Mouse (Mus musculus) CD4-positive helper T cell, adult 2 months (primary cell): Measurements from ENCODE around the gene Med9.

Experiments used
- DNase-seq: peaks from one replicate; pipeline ENCODE4 v3.0.0-alpha.2; 2012; ENCODE audit warnings: low read depth, missing footprints, low spot score

Gene Med9

GRCm38 (mm10) chr11:59994318-59994717, 46.3 kb downstream of the Med9 start:
- no peak for DNase-seq

- no peak for DNase-seq
These were observed 53.4 kb downstream of the Med9 start for GRCm38 (mm10) chr11:60001231-60001980.

- DNase-seq: no peak
These were observed 55.8 kb downstream of the Med9 start for GRCm38 (mm10) chr11:60003811-60004210.

GRCm38 (mm10) chr11:60004716-60005115, 56.7 kb downstream of the Med9 start:
- no peak for DNase-seq

- DNase-seq: no peak
These were observed 57.9 kb downstream of the Med9 start for GRCm38 (mm10) chr11:60005866-60006265.

- no peak for DNase-seq
These were observed 61.4 kb downstream of the Med9 start for GRCm38 (mm10) chr11:60009451-60009850.

- DNase-seq: no peak
These were observed 63.5 kb downstream of the Med9 start for GRCm38 (mm10) chr11:60011516-60011915.
